Mouse (Mus musculus) heart, adult 2 months (tissue): ENCODE measurements around the gene Mfsd2a. TPM values are rescaled to one million over a fixed set of nuclear protein-coding genes. Genes with fewer than 3 reads are reported as not detected.

Experiments
- DNase-seq, 2 experiments: peaks; one replicate each; pipeline ENCODE4 v3.0.0; 2021
- H3K27ac ChIP-seq: fragments of 200-600 bp; 2 replicates; pipeline ENCODE4 v1.8.1; 2022
- H3K27me3 ChIP-seq: fragments of 200-500 bp; 2 replicates; pipeline ENCODE4 v1.6.1; 2012; ENCODE audit warnings: mild to moderate bottlenecking, low read length, inconsistent platforms, mixed read lengths; ENCODE audit not compliant: control insufficient read depth, insufficient read depth
- H3K36me3 ChIP-seq: fragments of 200-500 bp; 2 replicates; pipeline ENCODE4 v1.6.1; 2012; ENCODE audit warnings: low read length, inconsistent platforms; ENCODE audit not compliant: control insufficient read depth, insufficient read depth
- H3K4me1 ChIP-seq: fragments of 200-500 bp; 2 replicates; pipeline ENCODE4 v1.6.1; 2011; ENCODE audit warnings: low read length; ENCODE audit not compliant: control insufficient read depth, insufficient read depth
- H3K4me3 ChIP-seq: fragments of 200-600 bp; 2 replicates; pipeline ENCODE4 v1.8.1; 2022
- H3K79me2 ChIP-seq: fragments of 200-500 bp; replicated peaks from 2 replicates; pipeline ENCODE4 v1.6.1; 2012; ENCODE audit warnings: mild to moderate bottlenecking, inconsistent platforms, low read length, moderate library complexity, mixed read lengths; ENCODE audit not compliant: control insufficient read depth, insufficient read depth
- H3K9ac ChIP-seq: fragments of 200-500 bp; 2 replicates; pipeline ENCODE4 v1.6.1; 2012; ENCODE audit warnings: low read depth, mild to moderate bottlenecking, control low read depth, inconsistent platforms, low read length, mixed read lengths
- CTCF ChIP-seq: fragments of 200-600 bp; IDR thresholded peaks from 2 replicates; pipeline ENCODE4 v1.8.1; 2022; ENCODE audit warnings: antibody characterized with exemption, mild to moderate bottlenecking, moderate library complexity
- EP300 ChIP-seq: fragments of 200-500 bp; IDR thresholded peaks from 2 replicates; pipeline ENCODE4 v1.6.1; 2011; ENCODE audit warnings: low read depth, low read length, control low read depth; ENCODE audit not compliant: insufficient read depth
- POLR2A ChIP-seq: fragments of 200-500 bp; IDR thresholded peaks from 2 replicates; pipeline ENCODE4 v1.6.1; 2011; ENCODE audit warnings: mild to moderate bottlenecking, low read depth, low read length, control low read depth; ENCODE audit not compliant: insufficient read depth
- WGBS: fragments of 180-500 bp; shearing (Covaris S2); methylation state at CpG from one replicate; pipeline ENCODE4 v1.1.7; 2018; 5-methylcytosine and 5-hydroxymethylcytosine counted together
- intact Hi-C: fragments of 180-260 bp; cut with DNase I; formaldehyde crosslinking; loops from one replicate; pipeline ENCODE4 v1.15.1; 2025
- polyA plus RNA-seq: library from polyadenylated mRNA; depleted of rRNA; stranded (reverse); fragments of >200 nt; gene quantifications from 2 replicates; pipeline ENCODE4 v1.2.3, GENCODE M21; 2012
- total RNA-seq, 2 experiments: library from RNA; stranded (reverse); gene quantifications; 2 replicates each; pipeline ENCODE4 v1.2.3; 2021

Mfsd2a gene
- total and polyA plus RNA-seq, 3 experiments: 0.12 to 0.39 (median 0.23) TPM

DNA sequence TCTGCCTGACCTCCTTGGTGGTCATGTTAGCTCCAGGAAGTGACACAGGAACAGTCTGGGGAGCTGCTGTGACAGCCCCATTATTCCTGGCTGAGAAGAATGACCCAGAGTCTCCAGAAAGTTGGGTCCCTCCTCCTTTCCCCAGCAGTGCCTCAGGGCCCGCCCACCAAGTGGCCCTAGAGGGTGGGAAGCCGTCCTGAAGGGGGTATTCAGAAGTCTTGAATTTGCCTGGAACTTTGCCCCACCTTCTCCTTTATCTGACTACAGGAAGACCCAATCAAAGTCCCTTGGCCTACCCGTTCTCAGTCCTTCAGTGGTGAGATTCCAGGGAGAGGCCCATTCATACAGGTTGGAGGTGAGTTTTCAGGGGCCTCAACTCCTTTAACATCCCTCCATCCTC is 20.9 kb upstream of the Mfsd2a start:
- intact Hi-C loops: no loop called here
- Histone ChIP-seq H3K27me3 (no peaks in the 10 kb centered on the region; the same call in 1 of the 2 replicates), H3K36me3 (no peaks in the 10 kb centered on the region), H3K4me3 (no peak overlapping the region), H3K79me2 (no peaks in the 10 kb centered on the region), H3K4me1 (no peaks in the 10 kb centered on the region), H3K27ac (no peak overlapping the region), H3K9ac (no peak overlapping the region)
- TF ChIP-seq CTCF: no peak
- TF ChIP-seq EP300: no peak
- TF ChIP-seq POLR2A: no peak
- 45% methylated on average over 3 of the region's 3 CpGs for WGBS
- DNase-seq: no peak

DNA sequence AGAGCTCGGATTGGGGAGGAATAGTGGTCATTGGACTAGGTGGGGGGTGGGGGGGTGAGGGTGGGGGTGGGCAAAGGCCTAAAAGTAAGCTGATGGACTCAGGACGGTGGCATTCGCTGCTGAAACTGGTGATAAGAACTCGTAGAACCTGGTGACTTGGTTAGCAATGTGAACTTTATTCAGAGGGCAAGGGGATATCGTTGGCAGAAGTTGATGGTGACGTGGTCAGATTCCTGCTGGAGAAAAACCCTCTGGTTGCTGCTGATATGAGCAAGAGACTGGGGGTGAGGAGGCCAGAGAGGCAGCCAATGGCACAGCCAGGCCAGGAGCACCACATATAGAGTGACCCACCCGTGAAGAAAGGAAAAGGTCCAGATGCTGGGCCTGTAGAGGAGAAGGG is 20.2 kb upstream of the Mfsd2a start:
- Histone ChIP-seq H3K27ac (no peak overlapping the region), H3K4me3 (no peak overlapping the region), H3K9ac (no peak overlapping the region), H3K27me3 (no peaks in the 10 kb centered on the region; the same call in 1 of the 2 replicates), H3K4me1 (no peaks in the 10 kb centered on the region), H3K36me3 (no peaks in the 10 kb centered on the region), H3K79me2 (no peaks in the 10 kb centered on the region)
- WGBS: 60% methylated on average over 7 of the region's 7 CpGs
- no peak for TF ChIP-seq CTCF
- no peak for TF ChIP-seq POLR2A
- TF ChIP-seq EP300: no peak
- no peak for DNase-seq
- intact Hi-C loops: no loop called here

DNA sequence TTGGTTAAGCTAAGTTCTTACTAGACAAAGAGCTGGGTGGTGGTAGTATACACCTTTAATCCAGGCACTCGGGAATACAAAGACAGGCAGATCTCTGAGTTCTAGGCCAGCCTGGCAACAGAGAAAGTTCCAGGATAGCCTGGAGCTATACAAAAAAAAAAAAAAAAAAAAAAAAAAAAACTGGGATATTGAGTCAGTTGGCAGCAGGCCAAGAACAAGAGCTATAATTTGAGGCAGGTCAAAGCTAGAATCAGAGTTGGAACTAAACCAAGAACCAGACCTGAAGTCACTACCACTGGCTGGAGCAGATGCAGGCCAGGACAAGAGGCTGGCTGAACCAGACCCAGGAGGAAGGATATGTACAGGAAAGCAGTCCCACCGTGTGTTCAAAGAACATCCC is 19.7 kb upstream of the Mfsd2a start:
- H3K4me3 ChIP-seq: no peak overlapping the region
- TF ChIP-seq POLR2A (no peak), CTCF (no peak), EP300 (no peak)
- no peak for DNase-seq
- no peak overlapping the region for H3K27ac ChIP-seq
- H3K79me2 ChIP-seq: no peaks in the 10 kb centered on the region
- H3K9ac ChIP-seq: no peak overlapping the region
- intact Hi-C loops: no loop called here
- no peaks in the 10 kb centered on the region for H3K36me3 ChIP-seq
- no peaks in the 10 kb centered on the region; the same call in 1 of the 2 replicates for H3K27me3 ChIP-seq
- no peaks in the 10 kb centered on the region for H3K4me1 ChIP-seq
- WGBS: 53% methylated on average over 2 of the region's 2 CpGs

DNA sequence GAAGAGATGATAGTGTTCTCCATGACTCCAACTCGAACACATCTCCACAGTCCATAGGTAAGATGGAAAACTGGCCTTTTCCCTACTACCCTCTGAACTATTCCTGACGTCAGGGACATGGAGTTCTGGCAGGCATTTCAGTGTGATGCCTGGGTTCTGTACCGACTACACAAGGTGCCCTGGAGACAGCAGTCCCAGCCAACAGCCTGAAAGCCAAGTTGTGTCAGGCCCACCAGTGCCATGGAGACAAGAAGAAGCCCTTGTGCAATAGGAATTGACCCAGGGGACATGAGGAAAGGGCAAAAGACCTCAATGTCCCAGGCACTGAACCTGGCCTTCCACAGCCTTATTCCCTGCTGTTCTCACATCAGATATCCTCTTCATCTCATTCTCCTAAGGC is 18.8 kb upstream of the Mfsd2a start:
- DNase-seq: no peak
- no peak for TF ChIP-seq CTCF
- TF ChIP-seq EP300: no peak
- TF ChIP-seq POLR2A: no peak
- Histone ChIP-seq H3K79me2 (no peaks in the 10 kb centered on the region), H3K9ac (no peak overlapping the region), H3K36me3 (no peaks in the 10 kb centered on the region), H3K4me3 (no peak overlapping the region), H3K27me3 (no peaks in the 10 kb centered on the region; the same call in 1 of the 2 replicates), H3K27ac (no peak overlapping the region), H3K4me1 (no peaks in the 10 kb centered on the region)
- intact Hi-C loops: no loop called here
- 65% methylated on average over 3 of the region's 3 CpGs for WGBS

DNA sequence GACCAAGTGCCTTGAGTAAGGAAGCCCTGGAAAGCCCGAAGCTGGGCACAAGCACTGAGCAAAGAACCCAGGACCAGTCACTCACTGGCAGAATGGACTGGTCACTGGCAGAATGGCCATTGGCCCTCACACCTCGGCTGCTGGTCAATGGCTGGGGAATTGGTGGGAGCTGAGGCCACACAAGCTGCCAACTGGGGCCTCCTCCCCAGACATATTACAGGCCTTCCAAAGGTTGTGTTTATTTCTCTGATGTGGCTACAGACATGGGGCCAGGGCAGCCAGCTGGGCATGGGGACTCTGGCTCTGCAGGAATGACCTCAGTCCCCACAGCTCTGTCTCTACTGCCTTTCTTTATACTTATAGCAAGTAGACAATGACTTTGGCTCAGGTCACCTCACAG is 17.9 kb upstream of the Mfsd2a start:
- Histone ChIP-seq H3K27me3 (no peaks in the 10 kb centered on the region; the same call in 1 of the 2 replicates), H3K79me2 (no peaks in the 10 kb centered on the region), H3K4me3 (no peak overlapping the region), H3K9ac (no peak overlapping the region), H3K27ac (no peak overlapping the region), H3K4me1 (no peaks in the 10 kb centered on the region), H3K36me3 (no peaks in the 10 kb centered on the region)
- no peak for TF ChIP-seq EP300
- TF ChIP-seq POLR2A: no peak
- no peak for TF ChIP-seq CTCF
- no peak for DNase-seq
- 81% methylated on average over 2 of the region's 2 CpGs for WGBS
- intact Hi-C loops: no loop called here

DNA sequence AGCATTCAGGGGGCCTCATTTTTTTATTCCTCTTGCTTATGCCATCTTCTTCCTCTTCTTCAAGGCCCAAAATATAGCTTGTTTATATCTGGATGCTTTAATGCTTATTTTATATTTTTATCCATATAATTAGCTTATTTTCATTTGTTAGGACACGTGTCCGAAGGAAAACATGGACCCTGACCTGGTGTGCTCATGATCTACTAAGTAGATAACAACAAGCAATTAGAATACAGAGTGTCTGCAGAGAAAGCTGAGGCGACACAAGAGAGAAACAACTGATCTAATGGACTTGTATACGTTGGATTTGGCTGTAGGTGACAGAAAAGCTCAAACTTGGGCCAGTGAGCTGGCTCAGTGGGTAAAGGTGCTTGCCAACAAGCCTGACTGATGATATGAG is 15.9 kb upstream of the Mfsd2a start:
- H3K27me3 ChIP-seq: no peaks in the 10 kb centered on the region; the same call in 1 of the 2 replicates

More for the DNA sequence above, 15.9 kb upstream of the Mfsd2a start:
- intact Hi-C loops: no loop called here
- Histone ChIP-seq H3K9ac (no peak overlapping the region), H3K4me3 (no peak overlapping the region), H3K36me3 (no peaks in the 10 kb centered on the region), H3K4me1 (no peaks in the 10 kb centered on the region), H3K79me2 (no peaks in the 10 kb centered on the region), H3K27ac (no peak overlapping the region)
- WGBS: 80% methylated on average over 4 of the region's 4 CpGs
- TF ChIP-seq EP300 (no peak), POLR2A (no peak), CTCF (no peak)
- DNase-seq: no peak
